Mouse (Mus musculus): ENCODE results near the gene Grap.

GRCm38 (mm10) chr11:61667782-61668181 is 14.7 kb downstream of the Grap start:
- no peak for TF ChIP-seq CTCF (conservative IDR thresholded peaks at IDR 0.05; ENCODE audit: low read length)
- no peak for TF ChIP-seq NANOG (IDR thresholded peaks at IDR 0.05; ENCODE audit: borderline replicate concordance, low read length)
- TF ChIP-seq POU5F1 (IDR thresholded peaks at IDR 0.05; ENCODE audit: borderline replicate concordance, low read length), result no peak
